Mouse (Mus musculus) embryonic facial prominence, embryonic 11.5 days (tissue): Measurements from ENCODE around the gene Slc22a2. TPM values are rescaled to one million over a fixed set of nuclear protein-coding genes. Genes with fewer than 3 reads are reported as not detected.

Source experiments
- ATAC-seq: fragments of 200-750 bp; cut with Nextera tagmentation; replicated peaks from 2 replicates; pipeline ENCODE4 v1.8.0; 2017; ENCODE audit warnings: low read depth; ENCODE audit not compliant: insufficient number of reproducible peaks, low FRiP score, low TSS enrichment
- DNase-seq: peaks from one replicate; pipeline ENCODE4 v3.0.0-alpha.2; 2015; ENCODE audit warnings: low spot score
- H3K27ac ChIP-seq: fragments of 300-500 bp; sonication (generic); replicated peaks from 2 replicates; pipeline ENCODE4 v1.5.1; 2014; ENCODE audit warnings: mild to moderate bottlenecking, low read depth, low read length, control low read depth
- H3K27me3 ChIP-seq: fragments of 300-500 bp; sonication (generic); 2 replicates; pipeline ENCODE4 v1.6.1; 2014; ENCODE audit warnings: mild to moderate bottlenecking, low read length, moderate library complexity, mixed read lengths; ENCODE audit not compliant: control insufficient read depth, insufficient read depth
- H3K36me3 ChIP-seq: fragments of 300-500 bp; sonication (generic); replicated peaks from 2 replicates; pipeline ENCODE4 v1.6.1; 2014; ENCODE audit warnings: low read depth, mild to moderate bottlenecking, low read length, moderate library complexity, mixed read lengths; ENCODE audit not compliant: control insufficient read depth, insufficient read depth
- H3K4me1 ChIP-seq: fragments of 300-500 bp; sonication (generic); 2 replicates; pipeline ENCODE4 v1.6.1; 2014; ENCODE audit warnings: low read length, mixed read lengths; ENCODE audit not compliant: control insufficient read depth, insufficient read depth
- H3K4me2 ChIP-seq: fragments of 300-500 bp; sonication (generic); 2 replicates; pipeline ENCODE4 v1.6.1; 2014; ENCODE audit warnings: low read depth, mild to moderate bottlenecking, control low read depth, low read length, moderate library complexity
- H3K4me3 ChIP-seq: fragments of 300-500 bp; sonication (generic); 2 replicates; pipeline ENCODE4 v1.5.1; 2014; ENCODE audit warnings: low read depth, low read length, control low read depth
- H3K9ac ChIP-seq: fragments of 300-500 bp; sonication (generic); replicated peaks from 2 replicates; pipeline ENCODE4 v1.6.1; 2014; ENCODE audit warnings: mild to moderate bottlenecking, control low read depth, low read length
- H3K9me3 ChIP-seq: fragments of 300-500 bp; sonication (generic); replicated peaks from 2 replicates; pipeline ENCODE4 v1.6.1; 2016; ENCODE audit warnings: mild to moderate bottlenecking, low read length, inconsistent platforms, mixed read lengths; ENCODE audit not compliant: control insufficient read depth
- WGBS: fragments of 180-500 bp; shearing (Covaris S2); extraction: QIAGEN DNeasy Blood & Tissue Kit; methylation state at CpG from one replicate; pipeline ENCODE4 v1.1.7; 2014; 5-methylcytosine and 5-hydroxymethylcytosine counted together
- polyA plus RNA-seq: library from polyadenylated mRNA; unstranded; fragments of >200 nt; fragmentation: Nextera tagmentation; extraction: Ambion mirVana; gene quantifications from 2 replicates; pipeline ENCODE4 v1.2.1, GENCODE M21; 2014

Slc22a2 gene
- polyA plus RNA-seq, 1 experiment from 2014 or later: not detected

- no peak for DNase-seq
- WGBS: 84% methylated on average over 15 of the region's 15 CpGs
- Histone ChIP-seq H3K27me3 (no peaks in the 10 kb centered on the region), H3K9me3 (no peaks in the 10 kb centered on the region), H3K27ac (no peak overlapping the region), H3K36me3 (no peaks in the 10 kb centered on the region), H3K4me3 (no peak overlapping the region), H3K4me1 (no peaks in the 10 kb centered on the region), H3K4me2 (no peak overlapping the region), H3K9ac (no peak overlapping the region)
- no peak for ATAC-seq
Observed at GRCm38 (mm10) chr17:12614511-12615385, 30.8 kb downstream of the Slc22a2 start.

- 63% methylated on average over 4 of the region's 4 CpGs for WGBS
Observed at GRCm38 (mm10) chr17:12615429-12615828, 31.5 kb downstream of the Slc22a2 start.

GRCm38 (mm10) chr17:12619641-12620040 lies 35.7 kb downstream of the Slc22a2 start:
- H3K4me2 ChIP-seq: no peak overlapping the region
- DNase-seq: no peak
- 86% methylated on average over 2 of the region's 2 CpGs for WGBS
- no peak overlapping the region for H3K4me3 ChIP-seq
- no peaks in the 10 kb centered on the region for H3K36me3 ChIP-seq
- H3K9ac ChIP-seq: no peak overlapping the region
- H3K27ac ChIP-seq: no peak overlapping the region
- H3K9me3 ChIP-seq: no peaks in the 10 kb centered on the region
- no peaks in the 10 kb centered on the region for H3K27me3 ChIP-seq
- ATAC-seq: no peak
- H3K4me1 ChIP-seq: no peaks in the 10 kb centered on the region

More at GRCm38 (mm10) chr17:12615429-12615828, 31.5 kb downstream of the Slc22a2 start:
- Histone ChIP-seq H3K4me1 (no peaks in the 10 kb centered on the region), H3K4me3 (no peak overlapping the region), H3K9ac (no peak overlapping the region), H3K36me3 (no peaks in the 10 kb centered on the region), H3K9me3 (no peaks in the 10 kb centered on the region), H3K4me2 (no peak overlapping the region), H3K27me3 (no peaks in the 10 kb centered on the region), H3K27ac (no peak overlapping the region)
- ATAC-seq (no peak), DNase-seq (no peak)

GRCm38 (mm10) chr17:12627983-12628382 lies 44.1 kb downstream of the Slc22a2 start:
- WGBS: 85% methylated on average over 4 of the region's 4 CpGs
- no peaks in the 10 kb centered on the region for H3K36me3 ChIP-seq

GRCm38 (mm10) chr17:12630976-12631730 lies 47.2 kb downstream of the Slc22a2 start:
- Histone ChIP-seq H3K4me1 (no peaks in the 10 kb centered on the region), H3K9me3 (no peaks in the 10 kb centered on the region), H3K27me3 (no peaks in the 10 kb centered on the region; the same call in 1 of the 2 replicates), H3K36me3 (no peaks in the 10 kb centered on the region), H3K27ac (no peak overlapping the region), H3K4me3 (no peak overlapping the region), H3K9ac (no peak overlapping the region), H3K4me2 (no peak overlapping the region)
- DNase-seq (peak; percentile 63), ATAC-seq (no peak)
- WGBS: 16% methylated on average over 6 of the region's 6 CpGs

More at GRCm38 (mm10) chr17:12627983-12628382, 44.1 kb downstream of the Slc22a2 start:
- Histone ChIP-seq H3K9ac (no peak overlapping the region), H3K4me1 (no peaks in the 10 kb centered on the region), H3K4me3 (no peak overlapping the region), H3K4me2 (no peak overlapping the region), H3K9me3 (peaks cover 3% of the 10 kb centered on the region; the same call in 1 of the 2 replicates), H3K27ac (no peak overlapping the region), H3K27me3 (no peaks in the 10 kb centered on the region; the same call in 1 of the 2 replicates)
- no peak for ATAC-seq
- no peak for DNase-seq

- 32% methylated on average over 7 of the region's 7 CpGs for WGBS
- peak; percentile 10 for DNase-seq
Observed at GRCm38 (mm10) chr17:12631771-12632600, 48.1 kb downstream of the Slc22a2 start.

GRCm38 (mm10) chr17:12634814-12635213 lies 50.9 kb downstream of the Slc22a2 start:
- ATAC-seq: no peak
- Histone ChIP-seq H3K27me3 (no peaks in the 10 kb centered on the region; the same call in 1 of the 2 replicates), H3K4me3 (no peak overlapping the region), H3K4me2 (no peak overlapping the region), H3K9me3 (no peaks in the 10 kb centered on the region), H3K36me3 (no peaks in the 10 kb centered on the region), H3K9ac (no peak overlapping the region), H3K27ac (no peak overlapping the region), H3K4me1 (no peaks in the 10 kb centered on the region)
- DNase-seq: no peak
- WGBS: 77% methylated on average over 4 of the region's 4 CpGs

More at GRCm38 (mm10) chr17:12631771-12632600, 48.1 kb downstream of the Slc22a2 start:
- Histone ChIP-seq H3K9me3 (no peaks in the 10 kb centered on the region), H3K9ac (no peak overlapping the region), H3K4me3 (no peak overlapping the region), H3K27me3 (no peaks in the 10 kb centered on the region; the same call in 1 of the 2 replicates), H3K4me2 (no peak overlapping the region), H3K4me1 (no peaks in the 10 kb centered on the region), H3K36me3 (no peaks in the 10 kb centered on the region), H3K27ac (no peak overlapping the region)
- no peak for ATAC-seq
